Mouse (Mus musculus) kidney, embryonic 16.5 days (tissue): Measurements from ENCODE around the gene Lmntd2. TPM values are rescaled to one million over a fixed set of nuclear protein-coding genes. Genes with fewer than 3 reads are reported as not detected.

Experiments used
- ATAC-seq: fragments of 200-750 bp; cut with Nextera tagmentation; 2 replicates; pipeline ENCODE4 v1.8.0; 2017; ENCODE audit warnings: moderate TSS enrichment; ENCODE audit not compliant: low FRiP score, low TSS enrichment
- H3K27ac ChIP-seq: fragments of 300-500 bp; sonication (generic); 2 replicates; pipeline ENCODE4 v1.5.1; 2014; ENCODE audit warnings: low read length
- H3K27me3 ChIP-seq: fragments of 300-500 bp; sonication (generic); 2 replicates; pipeline ENCODE4 v1.6.1; 2014; ENCODE audit warnings: low read length, control low read depth, mixed read lengths; ENCODE audit not compliant: insufficient read depth
- H3K36me3 ChIP-seq: fragments of 300-500 bp; sonication (generic); 2 replicates; pipeline ENCODE4 v1.6.1; 2014; ENCODE audit warnings: low read length, control low read depth, mixed read lengths; ENCODE audit not compliant: insufficient read depth
- H3K4me1 ChIP-seq: fragments of 300-500 bp; sonication (generic); 2 replicates; pipeline ENCODE4 v1.6.1; 2014; ENCODE audit warnings: low read length, control low read depth, mixed read lengths; ENCODE audit not compliant: insufficient read depth
- H3K4me2 ChIP-seq: fragments of 300-500 bp; sonication (generic); replicated peaks from 2 replicates; pipeline ENCODE4 v1.6.1; 2014; ENCODE audit warnings: low read depth, low read length
- H3K4me3 ChIP-seq: fragments of 300-500 bp; sonication (generic); 2 replicates; pipeline ENCODE4 v1.5.1; 2014; ENCODE audit warnings: mild to moderate bottlenecking, low read length
- H3K9ac ChIP-seq: fragments of 300-500 bp; sonication (generic); replicated peaks from 2 replicates; pipeline ENCODE4 v1.6.1; 2014; ENCODE audit warnings: low read length
- H3K9me3 ChIP-seq: fragments of 300-500 bp; sonication (generic); 2 replicates; pipeline ENCODE4 v1.6.1; 2016; ENCODE audit warnings: low read length, control low read depth
- WGBS: fragments of 180-500 bp; shearing (Covaris S2); extraction: QIAGEN DNeasy Blood & Tissue Kit; methylation state at CpG from one replicate; pipeline ENCODE4 v1.1.7; 2014; 5-methylcytosine and 5-hydroxymethylcytosine counted together
- polyA plus RNA-seq: library from polyadenylated mRNA; unstranded; fragments of >200 nt; fragmentation: Nextera tagmentation; extraction: Ambion mirVana; gene quantifications from 2 replicates; pipeline ENCODE4 v1.2.1, GENCODE M21; 2015

The Lmntd2 gene
- polyA plus RNA-seq, 1 experiment from 2014 or later = 3.9 TPM

- H3K27ac ChIP-seq = peak overlapping the region; percentile 83
- no peaks in the 10 kb centered on the region for H3K27me3 ChIP-seq
- peak; percentile 52; the same call in 1 of the 2 replicates for ATAC-seq
- no peaks in the 10 kb centered on the region for H3K9me3 ChIP-seq
- peak overlapping the region; percentile 95 for H3K9ac ChIP-seq
- peaks cover 34% of the 10 kb centered on the region for H3K36me3 ChIP-seq
- WGBS = 2% methylated on average over 41 of the region's 43 CpGs
- peak overlapping the region; percentile 97 for H3K4me2 ChIP-seq
- H3K4me1 ChIP-seq = peaks cover 25% of the 10 kb centered on the region
- H3K4me3 ChIP-seq = peak overlapping the region; percentile 90
Measured at GRCm38 (mm10) chr7:141193348-141193856, 20.5 kb downstream of the Lmntd2 start.

DNA sequence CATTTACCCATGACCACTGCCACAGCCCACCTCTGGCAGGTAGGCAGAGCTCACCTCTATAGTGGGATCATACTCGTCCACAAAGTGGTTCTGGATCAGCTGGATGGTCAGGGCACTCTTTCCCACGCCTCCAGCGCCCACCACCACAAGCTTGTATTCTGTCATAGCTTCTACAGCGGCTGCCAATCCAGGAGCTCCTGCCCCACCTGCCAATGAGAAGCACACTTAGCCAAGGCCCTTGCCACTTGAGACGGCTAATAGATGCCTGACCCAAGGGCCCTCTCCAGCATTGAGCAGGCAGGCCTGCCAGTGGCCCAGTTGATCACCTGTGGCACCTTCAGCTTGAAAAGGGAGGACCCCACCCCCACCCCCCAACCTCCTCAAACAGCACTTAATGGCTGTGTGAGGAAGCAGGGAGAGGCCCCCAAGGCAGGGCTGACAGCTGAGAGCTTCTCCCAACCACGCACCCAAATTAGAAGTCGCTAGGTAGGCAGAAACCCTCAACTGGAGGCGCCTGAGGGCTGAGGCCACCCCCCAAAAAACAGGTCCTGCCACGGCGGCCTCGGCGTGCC lies 21.0 kb downstream of the Lmntd2 start:
- peak overlapping the region; percentile 90 for H3K4me3 ChIP-seq
- peaks cover 34% of the 10 kb centered on the region for H3K36me3 ChIP-seq
- H3K9ac ChIP-seq = peak overlapping the region; percentile 95
- H3K9me3 ChIP-seq = no peaks in the 10 kb centered on the region
- no peak for ATAC-seq
- H3K4me2 ChIP-seq = peak overlapping the region; percentile 97
- peak overlapping the region; percentile 83 for H3K27ac ChIP-seq
- no peaks in the 10 kb centered on the region for H3K27me3 ChIP-seq
- peaks cover 25% of the 10 kb centered on the region for H3K4me1 ChIP-seq
- 25% methylated on average over 12 of the region's 12 CpGs for WGBS

- WGBS = 87% methylated on average over 24 of the region's 24 CpGs
Measured at GRCm38 (mm10) chr7:141191796-141192685, 21.8 kb downstream of the Lmntd2 start.

GRCm38 (mm10) chr7:141191036-141191435 lies 22.8 kb downstream of the Lmntd2 start:
- Histone ChIP-seq H3K27ac (no peak overlapping the region; the same call in 1 of the 2 replicates), H3K4me2 (no peak overlapping the region), H3K4me3 (no peak overlapping the region), H3K9ac (no peak overlapping the region), H3K4me1 (peaks cover 25% of the 10 kb centered on the region), H3K9me3 (no peaks in the 10 kb centered on the region), H3K36me3 (peaks cover 34% of the 10 kb centered on the region), H3K27me3 (no peaks in the 10 kb centered on the region)
- no peak for ATAC-seq
- WGBS = 75% methylated on average over 14 of the region's 14 CpGs

More at GRCm38 (mm10) chr7:141191796-141192685, 21.8 kb downstream of the Lmntd2 start:
- peak overlapping the region; percentile 17; the same call in 1 of the 2 replicates for H3K9ac ChIP-seq
- H3K36me3 ChIP-seq = peaks cover 34% of the 10 kb centered on the region
- H3K9me3 ChIP-seq = no peaks in the 10 kb centered on the region
- peaks cover 25% of the 10 kb centered on the region for H3K4me1 ChIP-seq
- H3K27ac ChIP-seq = no peak overlapping the region
- no peak for ATAC-seq
- H3K4me3 ChIP-seq = no peak overlapping the region; the same call in 1 of the 2 replicates
- no peaks in the 10 kb centered on the region for H3K27me3 ChIP-seq
- peak overlapping the region; percentile 97 for H3K4me2 ChIP-seq

DNA sequence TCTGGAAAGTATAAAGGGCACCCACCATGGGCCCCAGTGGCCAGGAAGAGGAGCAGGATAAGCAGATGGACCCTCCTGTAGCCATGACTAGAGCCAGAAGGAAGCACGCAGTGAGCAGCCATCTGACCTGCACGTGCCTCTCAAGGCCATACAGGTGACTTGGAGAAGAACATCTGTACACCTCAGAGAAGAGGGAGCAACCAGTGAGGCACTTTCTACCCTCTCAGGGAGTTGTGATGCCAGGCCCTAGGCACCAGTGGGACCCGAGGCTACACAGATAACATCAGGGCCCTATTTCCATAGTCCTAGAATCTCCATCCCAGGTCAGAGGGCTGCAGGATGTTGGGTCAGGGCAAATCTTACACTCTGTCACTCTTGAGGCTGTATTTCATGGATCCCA lies 23.7 kb downstream of the Lmntd2 start:
- Histone ChIP-seq H3K4me1 (peaks cover 20% of the 10 kb centered on the region), H3K36me3 (peaks cover 34% of the 10 kb centered on the region), H3K9me3 (no peaks in the 10 kb centered on the region), H3K4me2 (no peak overlapping the region), H3K4me3 (no peak overlapping the region), H3K27ac (no peak overlapping the region), H3K27me3 (no peaks in the 10 kb centered on the region), H3K9ac (no peak overlapping the region)
- no peak for ATAC-seq
- 89% methylated on average over 3 of the region's 3 CpGs for WGBS

GRCm38 (mm10) chr7:141188733-141189132 lies 25.1 kb downstream of the Lmntd2 start:
- ATAC-seq = no peak
- Histone ChIP-seq H3K4me3 (no peak overlapping the region), H3K27me3 (no peaks in the 10 kb centered on the region), H3K27ac (no peak overlapping the region), H3K36me3 (peaks cover 34% of the 10 kb centered on the region), H3K9ac (no peak overlapping the region), H3K4me2 (no peak overlapping the region), H3K9me3 (no peaks in the 10 kb centered on the region), H3K4me1 (peaks cover 17% of the 10 kb centered on the region)
- 91% methylated on average over 3 of the region's 3 CpGs for WGBS

DNA sequence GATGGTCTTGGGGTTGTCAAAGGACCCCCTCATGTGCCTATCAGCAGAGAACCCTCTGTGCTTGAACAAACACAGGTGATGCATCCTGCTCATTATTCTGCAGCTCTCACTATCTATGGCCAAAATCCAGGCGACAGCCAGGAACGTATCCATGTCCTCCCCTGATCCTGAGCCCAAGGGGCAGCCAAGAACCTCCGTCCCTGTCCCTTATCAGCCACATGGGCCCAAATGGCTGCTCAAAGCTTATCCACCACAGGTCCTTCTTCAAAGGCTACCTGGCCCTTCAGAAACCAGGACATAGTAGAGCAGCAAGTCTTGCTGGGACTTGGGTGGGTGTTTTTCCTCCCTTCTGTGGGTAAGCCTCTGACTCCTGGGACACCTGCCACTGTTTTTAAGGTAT lies 25.7 kb downstream of the Lmntd2 start:
- Histone ChIP-seq H3K9me3 (no peaks in the 10 kb centered on the region), H3K4me3 (no peak overlapping the region), H3K4me1 (peaks cover 17% of the 10 kb centered on the region), H3K36me3 (peaks cover 34% of the 10 kb centered on the region), H3K27ac (no peak overlapping the region), H3K4me2 (no peak overlapping the region), H3K9ac (no peak overlapping the region), H3K27me3 (no peaks in the 10 kb centered on the region)
- WGBS = 80% methylated on average over 3 of the region's 3 CpGs
- ATAC-seq = no peak

GRCm38 (mm10) chr7:141176173-141176572 lies 37.7 kb downstream of the Lmntd2 start:
- Histone ChIP-seq H3K36me3 (no peaks in the 10 kb centered on the region), H3K9ac (no peak overlapping the region), H3K4me3 (no peak overlapping the region), H3K4me2 (no peak overlapping the region), H3K4me1 (peaks cover 8% of the 10 kb centered on the region), H3K9me3 (no peaks in the 10 kb centered on the region; the same call in 1 of the 2 replicates), H3K27me3 (no peaks in the 10 kb centered on the region), H3K27ac (no peak overlapping the region)
- ATAC-seq = no peak
- WGBS = 1% methylated on average over 8 of the region's 8 CpGs

GRCm38 (mm10) chr7:141175068-141175467 lies 38.8 kb downstream of the Lmntd2 start:
- Histone ChIP-seq H3K9me3 (no peaks in the 10 kb centered on the region; the same call in 1 of the 2 replicates), H3K9ac (no peak overlapping the region), H3K36me3 (no peaks in the 10 kb centered on the region), H3K27ac (no peak overlapping the region), H3K27me3 (no peaks in the 10 kb centered on the region), H3K4me1 (peaks cover 8% of the 10 kb centered on the region), H3K4me2 (no peak overlapping the region), H3K4me3 (no peak overlapping the region)
- WGBS = 89% methylated on average over 4 of the region's 4 CpGs
- no peak for ATAC-seq
